Mouse (Mus musculus): ENCODE data around the gene 6030445D17Rik. TPM values are rescaled to one million over a fixed set of nuclear protein-coding genes. Genes with fewer than 3 reads are reported as not detected.

6030445D17Rik gene
- polyA plus RNA-seq, 1 experiment from 2014 or later, result 0.32 TPM

- Histone ChIP-seq H3K27ac (no peak overlapping the region), H3K4me1 (no peaks in the 10 kb centered on the region), H3K4me3 (no peak overlapping the region)
Observed at GRCm38 (mm10) chr4:136505426-136506215, 43.6 kb downstream of the 6030445D17Rik start.

GRCm38 (mm10) chr4:136509857-136510256 lies 47.8 kb downstream of the 6030445D17Rik start:
- Histone ChIP-seq H3K27ac (no peak overlapping the region), H3K4me2 (replicated peaks) (no peak overlapping the region), H3K36me3 (no peaks in the 10 kb centered on the region), H3K9me3 (no peaks in the 10 kb centered on the region), H3K27me3 (replicated peaks) (no peaks in the 10 kb centered on the region), H3K4me3 (no peak overlapping the region), H3K9ac (no peak overlapping the region), H3K4me1 (peaks cover 3% of the 10 kb centered on the region; the same call in 1 of the 2 replicates)
- ATAC-seq (ENCODE audit: low FRiP score, low read depth), result no peak
- WGBS, result 77% methylated on average over 1 of the region's 1 CpGs

More at GRCm38 (mm10) chr4:136505426-136506215, 43.6 kb downstream of the 6030445D17Rik start:
- ATAC-seq (ENCODE audit: low FRiP score, low read depth), result no peak
- Histone ChIP-seq H3K36me3 (no peaks in the 10 kb centered on the region), H3K9ac (no peak overlapping the region), H3K9me3 (no peaks in the 10 kb centered on the region), H3K4me2 (replicated peaks) (no peak overlapping the region), H3K27me3 (replicated peaks) (no peaks in the 10 kb centered on the region)
- WGBS, result 63% methylated on average over 2 of the region's 2 CpGs

DNA sequence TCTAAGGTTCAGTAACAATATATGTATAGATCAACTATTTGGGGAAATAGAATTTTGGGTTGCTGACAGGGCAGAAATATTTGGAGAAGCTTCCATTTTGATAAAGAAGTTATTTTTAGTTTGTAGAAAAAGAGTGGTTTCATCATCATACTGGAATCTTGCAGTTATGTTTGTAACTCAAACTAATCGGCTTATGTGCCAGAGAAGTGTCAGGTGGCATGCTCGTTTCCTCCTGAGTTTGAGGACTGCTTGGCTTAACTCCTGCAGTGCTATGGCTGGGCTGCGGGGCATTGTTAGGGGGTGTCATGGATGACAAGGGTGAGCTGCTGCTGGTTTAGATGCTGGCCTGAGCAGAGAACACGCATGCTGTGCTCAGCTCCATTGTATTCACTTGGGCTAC lies 49.7 kb downstream of the 6030445D17Rik start:
- no peak overlapping the region for H3K4me3 ChIP-seq
- WGBS, result 69% methylated on average over 4 of the region's 4 CpGs

GRCm38 (mm10) chr4:136512905-136513304 lies 50.9 kb downstream of the 6030445D17Rik start:
- no peak for ATAC-seq (ENCODE audit: low FRiP score, low read depth)
- H3K36me3 ChIP-seq, result no peaks in the 10 kb centered on the region
- H3K4me1 ChIP-seq, result peaks cover 3% of the 10 kb centered on the region; the same call in 1 of the 2 replicates
- no peak overlapping the region for H3K27ac ChIP-seq
- H3K4me3 ChIP-seq, result no peak overlapping the region
- H3K9me3 ChIP-seq, result no peaks in the 10 kb centered on the region
- H3K4me2 ChIP-seq (replicated peaks), result no peak overlapping the region
- no peaks in the 10 kb centered on the region for H3K27me3 ChIP-seq (replicated peaks)
- H3K9ac ChIP-seq, result no peak overlapping the region

More for the DNA sequence above, 49.7 kb downstream of the 6030445D17Rik start:
- H3K27me3 ChIP-seq (replicated peaks), result no peaks in the 10 kb centered on the region
- ATAC-seq (ENCODE audit: low FRiP score, low read depth), result no peak
- no peak overlapping the region for H3K9ac ChIP-seq
- peaks cover 3% of the 10 kb centered on the region; the same call in 1 of the 2 replicates for H3K4me1 ChIP-seq
- H3K36me3 ChIP-seq, result no peaks in the 10 kb centered on the region
- H3K27ac ChIP-seq, result no peak overlapping the region
- H3K9me3 ChIP-seq, result no peaks in the 10 kb centered on the region
- no peak overlapping the region for H3K4me2 ChIP-seq (replicated peaks)

Other genes starting within 250 kb of the 6030445D17Rik start
- gene Tcea3, start 214.5 kb upstream of the 6030445D17Rik start, polyA plus RNA-seq (2016; fragmentation: Nextera tagmentation; extraction: Ambion mirVana), result 3.0 and 4.5 TPM in 2 replicates
- 38.3 and 39.7 TPM in 2 replicates for gene Zfp46, start 177.6 kb upstream of the 6030445D17Rik start, polyA plus RNA-seq (2016; fragmentation: Nextera tagmentation; extraction: Ambion mirVana)
- gene Hnrnpr, start 151.3 kb upstream of the 6030445D17Rik start, polyA plus RNA-seq (2016; fragmentation: Nextera tagmentation; extraction: Ambion mirVana), result 221 and 229 TPM in 2 replicates
- gene Htr1d, start 38.7 kb upstream of the 6030445D17Rik start, polyA plus RNA-seq (2016; fragmentation: Nextera tagmentation; extraction: Ambion mirVana), result 0.31 and 0.58 TPM in 2 replicates
- 82.1 and 90.8 TPM in 2 replicates for gene Luzp1, start 7.5 kb downstream of the 6030445D17Rik start, polyA plus RNA-seq (2016; fragmentation: Nextera tagmentation; extraction: Ambion mirVana)
- 115 and 137 TPM in 2 replicates for gene Kdm1a, start 140.5 kb downstream of the 6030445D17Rik start, polyA plus RNA-seq (2016; fragmentation: Nextera tagmentation; extraction: Ambion mirVana)
- gene Tex46, start 148.2 kb downstream of the 6030445D17Rik start, polyA plus RNA-seq (2016; fragmentation: Nextera tagmentation; extraction: Ambion mirVana), result not detected in 2 replicates
- gene Lactbl1, start 160.4 kb downstream of the 6030445D17Rik start, polyA plus RNA-seq (2016; fragmentation: Nextera tagmentation; extraction: Ambion mirVana), result not detected in 2 replicates

Measured in neural tube, embryonic 12.5 days (tissue).